Mouse (Mus musculus) fibroblast of lung, adult 2 months (primary cell): ENCODE data around the gene Col9a1.
A peak's percentile ranks its signal among the peaks of the same experiment; 100 is the strongest.

Source experiments
- DNase-seq: peaks from one replicate; pipeline ENCODE4 v3.0.0-alpha.2; 2011; ENCODE audit warnings: low read depth

Gene Col9a1

GRCm38 (mm10) chr1:24177224-24177851 lies at the start of gene Col9a1:
TSS of gene Col9a1 (plus strand) at chr1:24177610.
- no peak for DNase-seq

- DNase-seq: no peak
Observed at GRCm38 (mm10) chr1:24127866-24128265, 49.5 kb upstream of the Col9a1 start.

- no peak for DNase-seq
Observed at GRCm38 (mm10) chr1:24133853-24134252, 43.6 kb upstream of the Col9a1 start.

GRCm38 (mm10) chr1:24134792-24135191 lies 42.6 kb upstream of the Col9a1 start:
- DNase-seq: peak; percentile 14

- DNase-seq: peak; percentile 31
Observed at GRCm38 (mm10) chr1:24137133-24137532, 40.3 kb upstream of the Col9a1 start.

- DNase-seq: no peak
Observed at GRCm38 (mm10) chr1:24140555-24140954, 36.9 kb upstream of the Col9a1 start.

GRCm38 (mm10) chr1:24143504-24143903 lies 33.9 kb upstream of the Col9a1 start:
- no peak for DNase-seq

- DNase-seq: no peak
Observed at GRCm38 (mm10) chr1:24157751-24158150, 19.7 kb upstream of the Col9a1 start.

GRCm38 (mm10) chr1:24169410-24169809 lies 8.0 kb upstream of the Col9a1 start:
- DNase-seq: peak; percentile 32

GRCm38 (mm10) chr1:24171205-24171866 lies 6.1 kb upstream of the Col9a1 start:
- peak; percentile 52 for DNase-seq

- no peak for DNase-seq
Observed at GRCm38 (mm10) chr1:24171898-24172297, 5.5 kb upstream of the Col9a1 start.

- DNase-seq: no peak
Observed at GRCm38 (mm10) chr1:24172656-24173055, 4.8 kb upstream of the Col9a1 start.

GRCm38 (mm10) chr1:24175761-24176160 lies 1.6 kb upstream of the Col9a1 start:
- no peak for DNase-seq

GRCm38 (mm10) chr1:24179856-24180255 lies 2.4 kb downstream of the Col9a1 start:
- DNase-seq: no peak

GRCm38 (mm10) chr1:24184981-24185380 lies 7.6 kb downstream of the Col9a1 start:
- DNase-seq: no peak

GRCm38 (mm10) chr1:24186964-24187363 lies 9.6 kb downstream of the Col9a1 start:
- DNase-seq: peak; percentile 80

- DNase-seq: no peak
Observed at GRCm38 (mm10) chr1:24191668-24192067, 14.3 kb downstream of the Col9a1 start.

- no peak for DNase-seq
Observed at GRCm38 (mm10) chr1:24194111-24194510, 16.7 kb downstream of the Col9a1 start.

- peak; percentile 54 for DNase-seq
Observed at GRCm38 (mm10) chr1:24195070-24195840, 17.8 kb downstream of the Col9a1 start.

- peak; percentile 87 for DNase-seq
Observed at GRCm38 (mm10) chr1:24195951-24196517, 18.6 kb downstream of the Col9a1 start.

- no peak for DNase-seq
Observed at GRCm38 (mm10) chr1:24211621-24212385, 34.4 kb downstream of the Col9a1 start.

GRCm38 (mm10) chr1:24219041-24219440 lies 41.6 kb downstream of the Col9a1 start:
- no peak for DNase-seq
